ENCODE assay signal across 23 mouse cellular contexts in genomic region chr6:72396837-72397251, GRCm38 (mm10). TPM values are rescaled to one million over a fixed set of nuclear protein-coding genes. Genes with fewer than 3 reads are reported as not detected.
DNase-seq lines count a peak whose midpoint lies in the region; ATAC-seq lines count a peak whose summit lies in the region.
"Had no signal": no experiment of that assay in that cellular context is flagged by ENCODE, and none has a peak within 500 bp of the region (broad histone marks: within the 10 kb centered on the region; RNA-seq: fewer than 3 reads in every experiment).

No protein-coding gene starts in this region.

- H3K27ac ChIP-seq in liver, embryonic 11.5 days (ENCODE audit: low read depth, low read length), result peak overlapping the region; percentile 28; the same call in 1 of the 2 replicates
- H3K27ac ChIP-seq in liver, embryonic 12.5 days, result 0 out of 2 replicates have a peak overlapping the region, but pooled peaks have one; percentile 30
- H3K27ac ChIP-seq in lung, embryonic 15.5 days, result 0 out of 2 replicates have a peak overlapping the region, but pooled peaks have one; percentile 11
- H3K27ac ChIP-seq in hindbrain, embryonic 16.5 days (ENCODE audit: low read depth, low read length), result no peak overlapping the region
- no peak overlapping the region for H3K27ac ChIP-seq in heart, embryonic 10.5 days
- H3K27ac ChIP-seq: hindbrain, embryonic 14.5 days; intestine, embryonic 15.5 days; kidney, embryonic 15.5 days; limb, embryonic 13.5 days; macrophage had no signal

- H3K27me3 ChIP-seq in liver, embryonic 11.5 days (replicated peaks; ENCODE audit: control insufficient read depth, insufficient read depth, low read length), result no peaks in the 10 kb centered on the region
- H3K27me3 ChIP-seq in liver, embryonic 12.5 days (replicated peaks), result no peaks in the 10 kb centered on the region
- no peaks in the 10 kb centered on the region for H3K27me3 ChIP-seq in lung, embryonic 15.5 days
- no peaks in the 10 kb centered on the region for H3K27me3 ChIP-seq in hindbrain, embryonic 16.5 days (replicated peaks; ENCODE audit: control insufficient read depth, insufficient read depth, low read length)
- H3K27me3 ChIP-seq in heart, embryonic 10.5 days (ENCODE audit: insufficient read depth, poor library complexity, severe bottlenecking), result no peaks in the 10 kb centered on the region
- H3K27me3 ChIP-seq: intestine, embryonic 15.5 days; kidney, embryonic 15.5 days; limb, embryonic 13.5 days had no signal

- no peak for ATAC-seq in liver, embryonic 11.5 days (replicated peaks; ENCODE audit: low FRiP score)
- ATAC-seq in liver, embryonic 12.5 days, result no peak
- peak; percentile 15; the same call in 1 of the 2 replicates for ATAC-seq in lung, embryonic 15.5 days (ENCODE audit: borderline replicate concordance, extremely low read depth, low FRiP score, low TSS enrichment)
- no peak for ATAC-seq in hindbrain, embryonic 16.5 days
- ATAC-seq: activated CD4-positive, CD25-positive, alpha-beta regulatory T cell, adult 4 months; intestine, embryonic 15.5 days had no signal

- WGBS in liver, embryonic 11.5 days, result 80% methylated on average over 10 of the region's 10 CpGs
- 77% methylated on average over 10 of the region's 10 CpGs for WGBS in liver, embryonic 12.5 days (ENCODE audit: insufficient replicate concordance)
- WGBS in lung, embryonic 15.5 days, result 54% methylated on average over 10 of the region's 10 CpGs
- 90% methylated on average over 10 of the region's 10 CpGs for WGBS in hindbrain, embryonic 16.5 days
- 73% methylated on average over 10 of the region's 10 CpGs for WGBS in heart, embryonic 10.5 days

- no peak overlapping the region for H3K4me3 ChIP-seq in liver, embryonic 11.5 days (ENCODE audit: low read depth, low read length)
- H3K4me3 ChIP-seq in liver, embryonic 12.5 days, result no peak overlapping the region
- no peak overlapping the region for H3K4me3 ChIP-seq in lung, embryonic 15.5 days
- H3K4me3 ChIP-seq in hindbrain, embryonic 16.5 days (ENCODE audit: low read length), result no peak overlapping the region
- H3K4me3 ChIP-seq in heart, embryonic 10.5 days, result no peak overlapping the region
- H3K4me3 ChIP-seq: intestine, embryonic 15.5 days; kidney, embryonic 15.5 days; limb, embryonic 13.5 days had no signal

- no peaks in the 10 kb centered on the region for H3K9me3 ChIP-seq in liver, embryonic 11.5 days (ENCODE audit: control insufficient read depth, low read length)
- no peaks in the 10 kb centered on the region for H3K9me3 ChIP-seq in liver, embryonic 12.5 days (replicated peaks)
- H3K9me3 ChIP-seq in lung, embryonic 15.5 days, result no peaks in the 10 kb centered on the region
- no peaks in the 10 kb centered on the region for H3K9me3 ChIP-seq in hindbrain, embryonic 16.5 days (ENCODE audit: control insufficient read depth, low read length)
- H3K9me3 ChIP-seq in heart, embryonic 10.5 days, result no peaks in the 10 kb centered on the region
- H3K9me3 ChIP-seq: intestine, embryonic 15.5 days; kidney, embryonic 15.5 days; limb, embryonic 13.5 days had no signal

- H3K36me3 ChIP-seq in liver, embryonic 11.5 days (ENCODE audit: control insufficient read depth, insufficient read depth, low read length), result no peaks in the 10 kb centered on the region; the same call in 1 of the 2 replicates
- peaks cover 30% of the 10 kb centered on the region for H3K36me3 ChIP-seq in liver, embryonic 12.5 days
- H3K36me3 ChIP-seq in lung, embryonic 15.5 days, result no peaks in the 10 kb centered on the region
- H3K36me3 ChIP-seq in hindbrain, embryonic 16.5 days (ENCODE audit: control insufficient read depth, insufficient read depth, low read length), result no peaks in the 10 kb centered on the region
- H3K36me3 ChIP-seq in heart, embryonic 10.5 days, result no peaks in the 10 kb centered on the region
- H3K36me3 ChIP-seq: intestine, embryonic 15.5 days; kidney, embryonic 15.5 days; limb, embryonic 13.5 days had no signal

- H3K9ac ChIP-seq in liver, embryonic 11.5 days (ENCODE audit: low read depth, low read length), result no peak overlapping the region
- no peak overlapping the region for H3K9ac ChIP-seq in liver, embryonic 12.5 days
- H3K9ac ChIP-seq in lung, embryonic 15.5 days, result no peak overlapping the region
- no peak overlapping the region for H3K9ac ChIP-seq in hindbrain, embryonic 16.5 days (ENCODE audit: low read depth, low read length)
- H3K9ac ChIP-seq: hindbrain, embryonic 14.5 days; intestine, embryonic 15.5 days; kidney, embryonic 15.5 days; limb, embryonic 13.5 days had no signal

- no peak for DNase-seq in liver, embryonic 11.5 days (ENCODE audit: low spot score)
- no peak for DNase-seq in liver
- peak; percentile 42 to 54 for DNase-seq in lung, postnatal 4 days
- no peak for DNase-seq in kidney, adult 8-10 months
- DNase-seq in heart, embryonic 10.5 days (ENCODE audit: low spot score), result no peak
- DNase-seq: adrenal gland, adult 8-10 months; cerebellum, adult 11-12 months; cerebellum, postnatal 10 days; gastrocnemius, postnatal 36 days; heart, postnatal 4 days; kidney, postnatal 36 days; right cerebral cortex, postnatal 25 days; spleen, adult 18-20 months; thymus, postnatal 14 days had no signal

- no peak overlapping the region for H3K4me2 ChIP-seq in liver, embryonic 11.5 days
- no peak overlapping the region for H3K4me2 ChIP-seq in liver, embryonic 12.5 days
- no peak overlapping the region for H3K4me2 ChIP-seq in lung, embryonic 15.5 days
- H3K4me2 ChIP-seq in hindbrain, embryonic 16.5 days (ENCODE audit: low read length), result no peak overlapping the region
- H3K4me2 ChIP-seq: hindbrain, embryonic 14.5 days; intestine, embryonic 15.5 days; kidney, embryonic 15.5 days; limb, embryonic 13.5 days had no signal

- peaks cover 8% of the 10 kb centered on the region for H3K4me1 ChIP-seq in liver, embryonic 11.5 days (replicated peaks; ENCODE audit: control insufficient read depth, insufficient read depth, low read length)
- H3K4me1 ChIP-seq in liver, embryonic 12.5 days, result peaks cover 68% of the 10 kb centered on the region
- H3K4me1 ChIP-seq in lung, embryonic 15.5 days, result 0 out of 2 replicates have a peak, but pooled peaks cover 3% of the 10 kb centered on the region
- H3K4me1 ChIP-seq in hindbrain, embryonic 16.5 days (ENCODE audit: control insufficient read depth, insufficient read depth, low read depth, low read length), result no peaks in the 10 kb centered on the region
- H3K4me1 ChIP-seq in heart, embryonic 10.5 days, result 0 out of 2 replicates have a peak, but pooled peaks cover 6% of the 10 kb centered on the region
- H3K4me1 ChIP-seq: intestine, embryonic 15.5 days; limb, embryonic 13.5 days had no signal

RNA-seq across cellular contexts. Expression of gene Vamp8, which starts 6.3 kb away (rescaled TPM):
- polyA plus RNA-seq in liver, embryonic 11.5 days (2014; fragmentation: Nextera tagmentation; extraction: Ambion mirVana), result 265 and 274 TPM in 2 replicates
- 220 and 223 TPM in 2 replicates for polyA plus RNA-seq in liver, embryonic 12.5 days (2016; fragmentation: Nextera tagmentation; extraction: Ambion mirVana)
- 179 and 194 TPM in 2 replicates for polyA plus RNA-seq in lung, embryonic 15.5 days (2015; fragmentation: Nextera tagmentation; extraction: Ambion mirVana)
- 28.5 and 29.4 TPM in 2 replicates for polyA plus RNA-seq in hindbrain, embryonic 16.5 days (2015; fragmentation: Nextera tagmentation; extraction: Ambion mirVana)
- polyA plus RNA-seq in heart, embryonic 10.5 days (2016; fragmentation: Nextera tagmentation; extraction: Ambion mirVana), result 130 and 137 TPM in 2 replicates

RNA-seq across cellular contexts. Expression of gene Vamp5, which starts 16.6 kb away (rescaled TPM):
- 164 and 181 TPM in 2 replicates for polyA plus RNA-seq in liver, embryonic 11.5 days (2014; fragmentation: Nextera tagmentation; extraction: Ambion mirVana)
- 105 and 109 TPM in 2 replicates for polyA plus RNA-seq in liver, embryonic 12.5 days (2016; fragmentation: Nextera tagmentation; extraction: Ambion mirVana)
- polyA plus RNA-seq in lung, embryonic 15.5 days (2015; fragmentation: Nextera tagmentation; extraction: Ambion mirVana), result 34.5 and 37.5 TPM in 2 replicates
- 16.2 and 20.1 TPM in 2 replicates for polyA plus RNA-seq in hindbrain, embryonic 16.5 days (2015; fragmentation: Nextera tagmentation; extraction: Ambion mirVana)
- 40.5 and 44.7 TPM in 2 replicates for polyA plus RNA-seq in heart, embryonic 10.5 days (2016; fragmentation: Nextera tagmentation; extraction: Ambion mirVana)

RNA-seq across cellular contexts. Expression of gene Ggcx, which starts 17.3 kb away (rescaled TPM):
- polyA plus RNA-seq in liver, embryonic 11.5 days (2014; fragmentation: Nextera tagmentation; extraction: Ambion mirVana), result 24.1 and 26.9 TPM in 2 replicates
- 21.8 and 23.0 TPM in 2 replicates for polyA plus RNA-seq in liver, embryonic 12.5 days (2016; fragmentation: Nextera tagmentation; extraction: Ambion mirVana)
- polyA plus RNA-seq in lung, embryonic 15.5 days (2015; fragmentation: Nextera tagmentation; extraction: Ambion mirVana), result 36.5 and 40.0 TPM in 2 replicates
- polyA plus RNA-seq in hindbrain, embryonic 16.5 days (2015; fragmentation: Nextera tagmentation; extraction: Ambion mirVana), result 15.8 and 18.5 TPM in 2 replicates
- 28.6 and 29.2 TPM in 2 replicates for polyA plus RNA-seq in heart, embryonic 10.5 days (2016; fragmentation: Nextera tagmentation; extraction: Ambion mirVana)

RNA-seq across cellular contexts. Expression of gene Rnf181, which starts 30.1 kb away (rescaled TPM):
- 106 and 112 TPM in 2 replicates for polyA plus RNA-seq in liver, embryonic 11.5 days (2014; fragmentation: Nextera tagmentation; extraction: Ambion mirVana)
- 80.0 and 83.0 TPM in 2 replicates for polyA plus RNA-seq in liver, embryonic 12.5 days (2016; fragmentation: Nextera tagmentation; extraction: Ambion mirVana)
- 130 and 137 TPM in 2 replicates for polyA plus RNA-seq in lung, embryonic 15.5 days (2015; fragmentation: Nextera tagmentation; extraction: Ambion mirVana)
- polyA plus RNA-seq in hindbrain, embryonic 16.5 days (2015; fragmentation: Nextera tagmentation; extraction: Ambion mirVana), result 127 and 137 TPM in 2 replicates
- polyA plus RNA-seq in heart, embryonic 10.5 days (2016; fragmentation: Nextera tagmentation; extraction: Ambion mirVana), result 119 and 127 TPM in 2 replicates

RNA-seq across cellular contexts. Expression of gene Tmem150a, which starts 41.6 kb away (rescaled TPM):
- 39.5 and 40.3 TPM in 2 replicates for polyA plus RNA-seq in liver, embryonic 11.5 days (2014; fragmentation: Nextera tagmentation; extraction: Ambion mirVana)
- polyA plus RNA-seq in liver, embryonic 12.5 days (2016; fragmentation: Nextera tagmentation; extraction: Ambion mirVana), result 32.2 and 33.1 TPM in 2 replicates
- 12.1 and 12.2 TPM in 2 replicates for polyA plus RNA-seq in lung, embryonic 15.5 days (2015; fragmentation: Nextera tagmentation; extraction: Ambion mirVana)
- 22.1 and 22.9 TPM in 2 replicates for polyA plus RNA-seq in hindbrain, embryonic 16.5 days (2015; fragmentation: Nextera tagmentation; extraction: Ambion mirVana)
- polyA plus RNA-seq in heart, embryonic 10.5 days (2016; fragmentation: Nextera tagmentation; extraction: Ambion mirVana), result 15.7 and 24.9 TPM in 2 replicates

Comparison
In these comparisons a context has a peak if more than half of its experiments do, and no peak if none do; other contexts are left out.
1. DNase-seq: peak in lung, postnatal 4 days (2 of 2); none in liver, embryonic 11.5 days (single experiment), liver (single experiment), kidney, adult 8-10 months (0 of 2) and heart, embryonic 10.5 days (single experiment).
2. H3K27ac ChIP-seq: peak in liver, embryonic 11.5 days (single experiment), liver, embryonic 12.5 days (single experiment) and lung, embryonic 15.5 days (single experiment); none in hindbrain, embryonic 16.5 days (single experiment) and heart, embryonic 10.5 days (single experiment).